Mouse (Mus musculus) right cerebral cortex, postnatal 4 days (tissue): ENCODE measurements at regions not wholly inside any gene's neighbourhood (a gene's known extent, or its start where the extent isn't known, plus 50 kb on each side); places are given as distances from the start of the nearest gene placed in this dataset.
A peak's percentile ranks its signal among the peaks of the same experiment; 100 is the strongest.

ENCODE experiments used
- DNase-seq: peaks from one replicate; pipeline ENCODE4 v3.0.0-alpha.2; 2022

DNA sequence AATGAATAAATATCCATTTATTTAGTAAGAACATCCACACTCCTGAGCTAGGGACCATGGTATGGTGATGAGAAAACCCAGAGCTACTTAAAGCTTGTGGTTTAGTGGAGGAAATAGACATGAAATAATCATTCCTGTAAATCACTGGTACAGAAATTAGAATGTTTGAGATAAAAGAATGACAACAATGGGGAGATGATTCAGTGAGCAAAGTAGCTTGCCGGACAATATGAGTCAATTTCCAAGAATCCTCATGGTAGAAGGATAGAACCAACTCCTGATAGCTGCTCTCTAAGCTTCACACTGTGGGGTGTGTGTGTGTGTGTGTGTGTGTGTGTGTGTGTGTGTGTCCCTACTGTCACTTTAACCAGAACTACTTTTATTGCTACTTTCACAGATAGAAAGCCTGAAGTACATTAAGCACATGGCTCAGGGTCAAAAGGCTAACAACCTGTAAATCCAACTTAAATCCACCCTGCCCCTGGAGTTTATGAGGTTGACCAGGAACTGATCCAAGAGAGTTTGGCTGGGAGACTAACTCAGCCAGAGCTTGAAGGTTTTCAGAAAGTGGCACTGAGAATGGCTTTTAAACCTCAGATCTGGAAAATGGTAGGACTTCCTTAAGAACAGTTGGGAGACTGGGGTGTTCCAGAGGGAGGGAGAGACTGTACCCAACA lies 336.9 kb upstream of the Gcfc2 start:
- no peak for DNase-seq

DNA sequence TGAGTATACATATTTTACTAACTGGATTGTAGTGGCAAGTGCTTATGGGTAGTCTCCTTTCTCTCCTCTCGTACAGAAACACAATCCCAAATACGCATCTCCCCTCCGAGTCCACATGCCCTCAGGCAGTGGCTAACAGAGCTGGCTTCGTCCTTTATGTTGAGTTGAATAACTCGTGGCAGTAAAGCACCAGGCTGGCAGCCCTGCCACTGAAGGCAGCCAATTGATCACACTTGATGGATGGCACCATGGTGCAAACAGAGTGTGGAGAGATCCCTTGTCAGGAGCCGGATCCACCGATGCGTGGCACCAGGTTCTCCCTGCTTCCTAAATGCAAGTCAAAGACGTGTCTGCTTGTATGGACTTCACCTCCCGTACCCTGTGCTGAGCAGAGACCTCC lies 333.7 kb upstream of the Gcfc2 start:
- peak; percentile 5 for DNase-seq

- no peak for DNase-seq
Observed at GRCm38 (mm10) chr6:81595926-81596325, 327.5 kb upstream of the Gcfc2 start.

DNA sequence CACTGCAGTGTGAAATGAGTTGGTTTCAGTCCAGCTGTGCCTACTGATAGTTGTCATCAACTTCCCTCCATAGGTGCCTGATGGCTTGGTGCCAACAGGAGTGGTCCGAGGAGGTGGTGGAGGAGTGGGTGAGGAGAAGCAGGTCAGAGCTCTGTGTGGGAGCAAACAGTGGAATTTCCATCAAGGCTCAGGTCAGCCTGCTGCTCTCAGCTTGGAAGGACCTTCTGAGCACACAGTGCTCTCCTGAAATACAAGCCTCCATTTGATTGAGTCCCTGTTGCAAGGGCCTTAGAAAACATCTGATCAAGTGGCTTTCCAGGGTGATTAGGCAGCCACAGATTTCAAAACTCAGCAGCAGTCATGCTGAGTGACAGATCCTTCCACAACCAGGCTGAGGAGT lies 314.8 kb upstream of the Gcfc2 start:
- DNase-seq = no peak

DNA sequence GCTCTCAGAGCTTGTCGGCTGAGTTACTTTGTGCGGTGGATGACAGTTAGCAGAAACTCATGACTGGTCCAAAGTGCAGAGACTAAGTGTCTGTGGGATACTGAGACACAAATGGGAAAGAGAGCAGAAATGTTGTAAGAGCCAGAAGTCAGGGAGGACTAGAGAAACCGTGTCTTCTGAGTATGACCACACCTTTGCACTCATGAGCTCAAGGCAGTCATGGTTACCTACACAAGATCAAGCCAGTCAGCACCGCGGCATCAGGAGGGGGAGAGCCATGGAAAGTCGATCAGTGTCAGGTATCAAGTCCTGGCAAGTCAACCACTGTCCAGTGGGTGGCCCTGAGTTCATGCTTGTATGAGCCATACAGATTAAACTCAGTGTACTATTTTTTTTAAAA lies 311.5 kb upstream of the Gcfc2 start:
- DNase-seq = no peak

DNA sequence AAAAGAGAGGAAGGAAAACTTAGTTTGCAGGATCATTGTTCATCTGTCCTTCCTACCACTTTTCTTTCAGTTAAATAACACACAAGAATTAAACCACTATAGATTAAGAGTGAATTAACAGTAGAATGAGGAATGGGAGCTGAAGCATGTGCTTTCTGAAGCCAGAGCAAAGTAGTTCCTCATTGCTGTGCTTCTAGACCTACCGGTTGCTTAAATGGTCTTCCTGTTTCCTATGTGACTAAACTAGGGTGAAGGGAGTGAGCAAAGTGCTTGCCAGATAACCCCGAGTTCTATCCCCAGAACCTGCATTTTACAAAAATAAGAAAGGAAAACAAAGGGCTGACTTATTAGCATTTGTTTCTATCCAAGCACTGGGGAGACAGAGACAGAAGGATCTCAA lies 305.5 kb upstream of the Gcfc2 start:
- no peak for DNase-seq

DNA sequence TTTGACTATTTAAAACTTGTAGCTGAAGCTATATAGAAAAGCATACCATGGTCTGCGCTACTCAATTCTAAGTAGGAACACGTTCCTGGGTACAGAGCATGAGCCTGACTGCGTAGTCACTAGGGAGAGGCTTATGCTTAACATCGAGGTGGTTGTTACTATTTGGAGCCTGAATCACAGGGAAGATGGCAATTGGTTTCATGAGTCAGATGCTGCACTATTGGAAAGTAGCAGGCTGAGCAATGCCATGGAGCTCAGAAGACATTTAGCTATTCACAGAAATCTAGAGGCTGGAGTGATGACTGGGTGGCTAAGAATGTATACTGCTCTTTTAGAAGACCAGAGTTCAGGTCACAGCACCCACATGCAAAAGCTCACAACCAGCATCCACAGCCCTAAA lies 302.4 kb upstream of the Gcfc2 start:
- no peak for DNase-seq

DNA sequence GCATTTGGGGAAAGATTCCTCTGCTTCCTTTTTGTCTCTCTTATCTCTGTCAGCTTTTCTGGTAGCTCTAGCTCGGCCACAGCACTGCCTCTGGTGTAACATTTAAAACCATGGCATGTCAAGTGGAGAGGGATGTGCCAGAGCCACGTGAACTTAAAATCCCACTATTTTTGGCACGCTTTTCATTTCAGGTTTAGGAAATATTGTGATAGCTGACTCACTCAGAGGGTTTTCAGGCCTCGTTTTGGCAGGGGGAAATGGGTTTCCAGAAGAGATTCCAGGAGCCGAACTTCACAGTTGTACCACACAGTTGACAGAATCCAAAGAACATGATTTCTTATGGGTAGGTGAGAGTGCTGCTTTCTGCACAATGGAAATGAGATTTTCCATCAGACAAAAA lies 300.8 kb upstream of the Gcfc2 start:
- no peak for DNase-seq

DNA sequence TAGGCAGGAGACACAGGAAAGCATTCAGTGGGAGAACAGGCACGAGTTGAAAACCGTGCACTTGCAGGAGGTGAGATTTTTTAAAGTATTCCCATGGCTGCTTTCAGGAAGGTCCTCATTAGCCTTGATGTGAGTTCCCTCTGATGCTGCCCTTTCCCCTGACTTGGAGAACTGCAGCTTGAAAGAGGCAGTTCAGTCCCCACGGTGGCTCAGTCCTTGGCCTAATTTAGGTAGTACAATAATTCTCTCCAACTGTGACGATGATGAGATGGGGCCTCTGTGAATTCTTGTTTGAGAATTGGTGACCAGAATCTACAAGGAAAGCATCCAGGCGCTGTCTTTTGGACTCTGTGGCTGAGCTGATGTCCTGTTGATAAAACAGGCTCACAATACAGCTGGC lies 298.5 kb upstream of the Gcfc2 start:
- DNase-seq = no peak

- no peak for DNase-seq
Observed at GRCm38 (mm10) chr6:81633586-81633985, 289.9 kb upstream of the Gcfc2 start.

DNA sequence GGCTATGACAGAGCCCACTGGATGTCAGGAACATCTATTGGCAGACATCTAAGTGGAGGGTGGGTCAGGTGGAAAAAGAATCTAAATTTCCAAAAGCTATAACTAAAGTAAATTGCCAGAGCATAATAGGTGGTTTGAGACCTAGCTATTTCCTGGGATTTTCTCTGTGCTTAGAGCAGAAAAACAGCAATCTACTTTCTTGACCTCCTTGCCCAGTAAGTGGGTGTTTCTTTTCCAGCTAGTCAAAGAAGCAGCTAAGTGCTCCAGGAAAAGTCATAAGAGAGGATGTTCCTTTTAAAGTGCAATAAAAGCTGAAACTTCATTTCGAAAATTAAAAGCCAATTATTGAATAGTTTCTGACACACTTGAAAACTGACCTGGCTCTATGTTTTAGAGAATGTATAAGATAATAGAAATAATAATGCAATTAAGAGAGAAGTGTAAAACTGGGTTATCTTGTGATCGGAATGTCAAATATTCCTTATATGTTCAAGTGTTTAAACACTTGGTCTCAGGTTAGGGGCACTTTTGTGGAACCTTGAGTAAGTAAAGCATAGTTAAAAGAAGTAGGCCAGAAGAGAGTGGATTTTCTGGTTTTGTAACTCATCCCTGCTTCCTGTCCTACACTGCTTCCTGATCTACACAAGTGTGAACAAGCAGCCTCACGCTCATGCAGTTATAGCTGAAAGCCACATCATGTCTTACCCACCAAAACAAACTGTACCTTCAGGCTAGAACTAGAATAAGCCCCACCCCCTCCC lies 275.7 kb upstream of the Gcfc2 start:
- DNase-seq = no peak

DNA sequence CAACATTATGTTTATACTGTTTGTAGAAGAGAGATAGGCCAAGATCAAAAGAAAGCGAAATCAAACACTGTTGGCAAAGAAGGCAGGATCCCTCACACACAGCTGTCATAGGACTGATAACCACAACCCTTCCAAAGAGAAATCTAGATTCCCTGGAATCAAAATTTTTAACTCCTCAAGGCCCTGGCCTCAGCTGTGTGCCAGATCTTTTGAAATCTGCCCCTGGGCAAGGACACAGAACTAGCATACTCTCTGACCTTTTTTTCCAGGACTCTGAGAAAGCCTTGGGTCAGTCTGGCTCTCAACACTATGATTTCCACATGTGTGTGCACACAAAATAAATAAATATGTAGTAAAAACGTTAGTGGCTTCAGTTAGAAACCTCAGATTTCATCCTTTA lies 271.6 kb upstream of the Gcfc2 start:
- DNase-seq = no peak

GRCm38 (mm10) chr6:81655205-81655604 lies 268.3 kb upstream of the Gcfc2 start:
- no peak for DNase-seq

- DNase-seq = peak; percentile 12
Observed at GRCm38 (mm10) chr6:81660478-81661395, 262.7 kb upstream of the Gcfc2 start.

DNA sequence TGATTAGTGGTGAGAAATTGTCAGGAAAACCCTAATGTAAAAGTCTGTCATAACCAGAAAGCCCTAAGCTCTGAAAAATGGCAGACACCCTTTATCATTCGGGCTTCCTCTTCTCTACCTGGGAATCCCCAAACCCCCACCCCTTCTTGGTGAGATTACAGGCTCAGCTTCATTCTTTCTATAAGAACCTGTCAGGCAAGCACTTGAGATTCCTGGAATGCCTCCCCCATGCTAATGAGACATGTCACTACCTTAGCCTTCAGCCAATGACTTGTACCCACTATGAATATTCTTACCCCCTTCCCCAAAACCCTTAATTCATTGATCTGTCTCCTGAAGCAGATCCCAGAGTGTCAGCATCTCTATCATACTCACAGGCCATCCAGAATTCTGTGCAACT lies 254.5 kb upstream of the Gcfc2 start:
- no peak for DNase-seq

- DNase-seq = no peak
Observed at GRCm38 (mm10) chr6:81673316-81673715, 250.2 kb upstream of the Gcfc2 start.

GRCm38 (mm10) chr6:81697284-81697683 lies 226.2 kb upstream of the Gcfc2 start:
- DNase-seq = no peak

DNA sequence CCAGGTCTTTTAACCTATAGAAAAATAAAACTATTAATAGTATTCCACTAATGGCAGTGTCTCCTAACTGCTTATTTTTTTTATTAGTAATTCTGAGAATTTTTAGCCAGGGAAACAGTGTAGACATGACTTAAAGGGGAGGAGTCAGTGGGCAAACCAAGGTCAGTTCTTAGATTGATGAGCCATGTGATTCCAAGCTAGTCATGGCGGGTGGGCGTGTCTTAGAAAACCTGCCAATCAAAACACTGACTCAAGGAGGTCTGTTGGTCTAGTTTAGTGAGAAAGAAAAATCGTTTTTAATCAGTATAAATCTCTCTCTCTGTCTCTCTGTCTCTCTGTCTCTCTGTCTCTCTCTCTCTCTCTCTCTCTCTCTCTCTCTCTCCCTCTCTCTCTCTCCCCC lies 225.3 kb upstream of the Gcfc2 start:
- DNase-seq = no peak

DNA sequence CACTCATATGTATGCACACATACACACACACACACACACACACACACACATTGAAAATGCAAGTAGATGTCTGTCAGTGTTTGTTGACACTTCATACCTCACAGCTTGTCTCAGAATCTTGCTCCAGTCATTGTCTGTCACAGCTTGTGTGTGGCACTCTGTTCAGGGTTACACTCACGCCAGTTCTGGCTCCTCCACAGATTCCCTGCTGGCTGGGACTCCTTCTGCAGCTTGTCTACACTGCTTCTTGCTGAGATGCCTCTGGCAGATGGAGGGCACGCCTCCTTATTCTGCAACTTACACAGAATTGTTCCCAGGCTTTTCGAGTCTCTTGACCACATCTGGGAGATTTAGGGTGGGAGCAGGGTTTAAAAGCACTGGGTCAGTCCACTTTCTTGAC lies 208.6 kb upstream of the Gcfc2 start:
- DNase-seq = no peak

GRCm38 (mm10) chr6:81716371-81716770 lies 207.1 kb upstream of the Gcfc2 start:
- no peak for DNase-seq

GRCm38 (mm10) chr6:81724601-81725545 lies 198.6 kb upstream of the Gcfc2 start:
- no peak for DNase-seq

DNA sequence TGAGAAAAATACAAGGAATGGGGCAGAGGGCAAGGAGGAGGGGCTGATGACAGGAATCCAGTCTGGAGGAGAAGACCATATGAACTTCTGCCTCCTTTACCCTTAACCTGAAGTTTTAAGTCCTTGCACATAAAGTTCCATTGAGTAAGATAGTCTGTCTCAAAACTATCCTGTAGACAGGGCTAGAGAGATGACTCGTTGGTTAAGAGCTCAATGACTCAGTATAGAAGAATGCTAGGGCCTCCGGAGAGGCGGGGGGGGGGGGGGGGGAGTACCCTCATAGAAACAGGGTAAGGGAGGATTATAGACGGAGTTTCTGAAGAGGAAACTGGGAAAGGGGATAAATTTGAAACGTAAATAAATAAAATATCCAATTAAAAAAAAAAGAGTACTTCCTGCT lies 191.8 kb upstream of the Gcfc2 start:
- DNase-seq = no peak

DNA sequence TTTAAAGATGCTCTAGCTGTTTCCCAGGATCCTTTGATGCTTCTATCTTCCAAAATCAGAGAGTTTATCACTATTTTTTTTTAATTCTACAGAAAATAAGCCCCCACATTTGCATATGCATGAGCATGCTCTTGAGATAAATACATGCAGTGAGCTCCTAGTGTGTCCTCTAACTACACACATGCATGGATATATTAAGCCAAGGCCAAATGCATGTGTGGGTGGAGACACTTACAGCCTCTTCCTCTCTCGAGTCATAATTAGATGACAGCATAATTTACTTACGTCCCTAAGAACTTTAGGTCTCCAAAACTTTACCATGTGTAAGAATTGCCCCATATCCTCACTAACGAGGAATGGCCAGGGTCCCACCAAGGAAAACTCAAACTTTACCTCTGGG lies 189.9 kb upstream of the Gcfc2 start:
- DNase-seq = no peak
